Mouse (Mus musculus) CD4-positive, CD25-positive, alpha-beta regulatory T cell, adult 2 months (primary cell): ENCODE data around the gene Aida.
"Not testable (repeated sequence)": the region's sequence is repeated elsewhere in the genome, so short reads cannot be mapped to it uniquely, and the experiment has no call there.

Source experiments
- DNase-seq: peaks from one replicate; pipeline ENCODE4 v3.0.0-alpha.2; 2012; ENCODE audit warnings: low read depth, low spot score

Aida gene

GRCm38 (mm10) chr1:183315783-183316182 lies 19.4 kb downstream of the Aida start:
- DNase-seq: peak; percentile 38

DNA sequence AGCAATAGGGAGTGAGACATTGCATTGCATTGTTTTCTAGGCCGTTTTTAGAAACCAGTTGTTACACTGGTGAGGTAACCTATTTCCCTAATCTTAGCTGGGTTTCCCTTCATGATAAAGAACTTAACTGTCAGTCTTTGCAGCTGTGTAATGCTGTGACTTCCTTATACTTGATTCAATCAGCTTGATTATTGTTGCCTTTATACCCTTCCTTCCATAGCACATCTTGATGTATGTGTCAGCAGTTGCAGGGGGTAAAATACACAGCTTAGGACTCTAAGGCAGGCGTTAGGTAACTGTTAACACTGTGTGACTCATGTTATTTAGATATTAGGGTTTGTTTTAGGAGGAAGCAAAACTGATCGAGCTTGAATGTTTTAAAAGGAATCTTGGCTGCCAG lies 24.3 kb downstream of the Aida start:
- DNase-seq: no peak

- not testable (repeated sequence) for DNase-seq
Measured at GRCm38 (mm10) chr1:183322496-183322895, 26.1 kb downstream of the Aida start.

- no peak for DNase-seq
Measured at GRCm38 (mm10) chr1:183323923-183324322, 27.5 kb downstream of the Aida start.

- DNase-seq: no peak
Measured at GRCm38 (mm10) chr1:183324433-183324832, 28.0 kb downstream of the Aida start.

DNA sequence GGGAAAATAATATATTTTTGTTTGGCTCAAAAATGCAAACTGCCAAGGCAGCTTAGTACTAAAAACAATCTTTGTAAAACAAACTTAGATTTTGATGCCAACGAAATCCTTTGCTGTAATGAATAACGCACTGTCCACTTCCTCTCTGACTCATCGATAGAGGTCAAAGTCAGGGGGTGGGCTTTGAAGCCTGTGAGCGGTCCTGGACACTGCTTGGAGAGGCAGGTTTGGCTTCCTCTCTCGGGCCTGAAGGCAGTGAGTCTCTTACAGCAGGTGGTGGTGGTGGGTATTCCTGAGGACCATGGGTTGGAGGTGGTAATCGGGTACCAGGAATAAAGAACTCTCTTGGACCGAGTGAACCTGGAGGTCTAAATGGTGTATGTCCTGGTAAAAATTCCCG lies 30.8 kb downstream of the Aida start:
- DNase-seq: no peak

GRCm38 (mm10) chr1:183342902-183343301 lies 46.5 kb downstream of the Aida start:
- DNase-seq: not testable (repeated sequence)

DNA sequence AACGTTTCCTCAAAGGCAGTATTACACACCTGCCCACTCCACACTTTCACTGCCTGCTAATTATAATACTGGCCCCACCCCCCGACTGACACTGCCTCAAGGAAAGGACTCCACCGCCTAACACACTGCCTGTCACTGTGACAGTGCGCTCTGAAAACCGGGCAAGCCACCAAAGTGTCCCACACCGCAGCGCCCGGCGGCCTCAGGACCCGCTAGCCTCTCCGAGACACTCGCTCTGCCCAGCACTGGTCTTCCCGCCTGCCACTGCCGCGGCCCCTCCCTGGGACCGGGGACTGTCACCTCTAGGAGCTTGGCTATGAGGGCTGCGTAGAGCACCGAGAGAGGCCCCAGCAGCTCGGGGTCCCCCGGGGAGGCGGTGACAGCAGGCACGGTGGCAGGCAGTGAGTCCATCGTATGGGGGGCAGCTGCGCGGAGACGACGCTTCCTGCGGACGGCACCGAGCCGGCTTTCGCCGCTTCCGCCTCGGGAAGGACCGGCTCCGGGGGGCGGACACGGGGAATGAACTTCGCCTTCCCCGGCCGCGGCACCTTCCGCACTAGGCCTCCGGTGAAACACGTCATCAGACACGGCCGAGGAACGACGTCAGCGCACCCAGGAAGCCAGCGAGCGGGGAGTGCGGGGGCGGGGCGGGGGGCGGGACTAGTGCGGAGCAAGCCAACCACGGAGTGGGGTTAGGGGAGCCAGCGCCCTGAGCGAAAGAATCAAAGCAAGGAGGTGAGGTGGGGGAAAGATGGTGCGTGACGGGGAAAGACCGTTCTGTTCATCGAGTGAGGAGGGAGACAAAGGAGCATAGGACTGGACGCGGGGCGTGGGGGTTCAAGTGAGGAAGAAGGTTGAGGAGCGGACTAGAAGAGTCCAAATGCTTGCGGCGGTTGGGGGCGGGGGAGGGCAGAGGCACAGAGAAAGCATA lies 48.8 kb downstream of the Aida start:
- DNase-seq: peak; percentile 96

- DNase-seq: no peak
Measured at GRCm38 (mm10) chr1:183345817-183346195, 49.4 kb downstream of the Aida start.

DNA sequence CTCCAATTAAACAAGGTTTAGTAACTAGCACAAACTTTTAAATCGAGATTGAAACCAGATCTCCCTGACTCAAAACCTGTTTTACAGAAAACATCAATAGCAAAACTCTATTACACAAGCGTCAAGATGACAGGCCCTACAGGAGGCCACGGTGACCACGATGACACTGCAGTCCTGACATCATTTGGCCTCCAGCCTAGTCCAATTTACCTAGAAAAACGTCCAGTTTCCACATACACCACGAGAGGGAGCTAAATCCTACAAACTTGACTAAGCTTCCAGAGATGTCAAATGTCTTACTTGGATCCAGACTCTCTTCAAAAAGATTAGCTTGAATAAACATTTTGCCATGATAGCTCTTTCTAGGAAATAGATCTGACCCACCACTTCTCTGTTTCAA lies 53.5 kb downstream of the Aida start:
- DNase-seq: peak; percentile 82

GRCm38 (mm10) chr1:183358901-183359300 lies 62.5 kb downstream of the Aida start:
- no peak for DNase-seq

DNA sequence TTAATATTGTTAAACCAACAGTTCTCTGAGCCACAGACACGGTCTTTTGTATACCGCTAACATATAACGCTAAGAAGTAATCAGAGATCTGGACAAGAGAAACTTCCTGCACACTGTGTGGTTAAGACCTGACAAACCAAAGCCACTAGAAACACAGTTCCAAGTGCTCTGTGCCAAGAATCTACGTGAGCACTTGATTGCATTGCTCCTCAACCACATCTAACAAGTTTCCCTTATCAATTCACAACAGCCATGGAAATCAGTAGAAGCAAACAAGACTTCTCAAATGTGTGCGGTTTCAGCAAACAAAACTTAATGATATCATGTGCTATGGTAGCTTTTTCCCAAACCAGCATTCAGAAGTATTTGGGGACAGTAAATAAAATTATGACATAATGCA lies 65.9 kb downstream of the Aida start:
- no peak for DNase-seq

GRCm38 (mm10) chr1:183362729-183363576 lies 66.6 kb downstream of the Aida start:
- no peak for DNase-seq

DNA sequence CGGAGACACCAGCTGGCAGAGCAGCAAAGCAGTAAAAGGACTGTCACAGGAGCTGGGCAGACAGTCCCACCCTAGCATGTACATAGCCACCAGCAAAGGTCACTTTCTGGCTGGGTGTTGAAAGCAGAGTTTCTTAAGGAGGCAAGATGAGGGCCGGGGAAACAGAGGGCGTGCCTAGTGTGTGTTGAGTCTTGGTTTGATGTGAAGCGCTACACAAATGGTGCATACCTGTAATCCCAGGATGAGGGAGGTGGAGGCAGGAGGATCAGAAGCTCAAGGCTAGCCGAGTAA lies 67.1 kb downstream of the Aida start:
- no peak for DNase-seq

DNA sequence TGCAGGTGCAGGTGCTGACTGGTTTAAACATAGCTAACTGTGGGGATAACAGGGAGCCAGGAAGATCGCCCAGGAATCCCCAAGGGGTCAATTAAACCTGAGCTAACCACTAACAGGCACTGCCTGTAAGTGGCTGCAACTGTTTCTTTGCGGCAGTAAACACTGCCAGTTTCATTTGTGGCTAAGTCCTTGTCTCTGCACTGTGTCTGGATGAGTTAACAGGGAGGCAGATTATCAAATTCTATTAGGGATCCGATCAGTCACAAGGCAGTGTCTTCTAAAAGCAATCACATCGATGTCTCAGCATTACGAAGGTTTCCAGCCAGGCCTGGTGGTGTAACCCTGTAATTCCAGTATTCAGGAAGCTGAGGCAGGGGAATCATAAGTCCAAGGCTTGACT lies 70.0 kb downstream of the Aida start:
- no peak for DNase-seq

- DNase-seq: peak; percentile 58
Measured at GRCm38 (mm10) chr1:183368601-183369400, 72.4 kb downstream of the Aida start.

GRCm38 (mm10) chr1:183369427-183370014 lies 73.1 kb downstream of the Aida start, which contains the start of gene Mia3:
Gene Mia3, minus strand, starts transcription at chr1:183369553.
- peak; percentile 98 for DNase-seq

GRCm38 (mm10) chr1:183374728-183375127 lies 78.3 kb downstream of the Aida start:
- peak; percentile 19 for DNase-seq
